Mouse (Mus musculus) G1E (cell line): ENCODE measurements around the gene Stim1. TPM values are rescaled to one million over a fixed set of nuclear protein-coding genes. Genes with fewer than 3 reads are reported as not detected.

ENCODE experiments used
- ATAC-seq: 2 replicates; pipeline ENCODE4 v1.8.0; 2016; ENCODE audit warnings: mild to moderate bottlenecking; ENCODE audit not compliant: insufficient number of reproducible peaks, poor library complexity, low FRiP score, severe bottlenecking; ENCODE audit errors: extremely low read depth
- DNase-seq: peaks from one replicate; pipeline ENCODE4 v3.0.0; 2012; ENCODE audit warnings: low spot score
- H3K27me3 ChIP-seq: 2 replicates; pipeline ENCODE4 v1.6.1; 2012; ENCODE audit warnings: mild to moderate bottlenecking, low read length, inconsistent platforms; ENCODE audit not compliant: insufficient read depth
- H3K36me3 ChIP-seq: replicated peaks from 2 replicates; pipeline ENCODE3; 2012; ENCODE audit warnings: mild to moderate bottlenecking, inconsistent platforms
- H3K4me1 ChIP-seq: 2 replicates; pipeline ENCODE4 v1.6.1; 2012; ENCODE audit warnings: low read depth, low read length, inconsistent platforms, mixed read lengths; ENCODE audit not compliant: insufficient read depth
- H3K4me3 ChIP-seq: 2 replicates; pipeline ENCODE4 v1.5.1; 2012; ENCODE audit warnings: low read depth, mild to moderate bottlenecking, inconsistent platforms, low read length, moderate library complexity, mixed read lengths
- H3K9me3 ChIP-seq: replicated peaks from 2 replicates; pipeline ENCODE4 v1.6.1; 2012; ENCODE audit warnings: inconsistent platforms
- CTCF ChIP-seq: IDR thresholded peaks from 2 replicates; pipeline ENCODE4 v1.5.1; 2012; ENCODE audit warnings: low read depth, low read length, inconsistent platforms, mixed read lengths
- GATA1 ChIP-seq: IDR thresholded peaks from 2 replicates; pipeline ENCODE4 v1.6.1; 2012; ENCODE audit warnings: borderline replicate concordance, low read length, inconsistent platforms, mixed read lengths
- GATA2 ChIP-seq: IDR thresholded peaks from 2 replicates; pipeline ENCODE4 v1.6.1; 2012; ENCODE audit warnings: low read depth, low read length, inconsistent platforms, borderline replicate concordance
- POLR2AphosphoS5 ChIP-seq: IDR thresholded peaks from 2 replicates; pipeline ENCODE4 v1.6.1; 2012; ENCODE audit warnings: low read depth, low read length, inconsistent platforms; ENCODE audit not compliant: insufficient replicate concordance
- TAL1 ChIP-seq: conservative IDR thresholded peaks from 2 replicates; pipeline ENCODE4 v1.6.1; 2012; ENCODE audit warnings: low read depth, low read length, inconsistent platforms, mixed read lengths
- polyA plus RNA-seq: library from polyadenylated mRNA; stranded (reverse); fragments of >175 nt; gene quantifications from 2 replicates; pipeline ENCODE4 v1.2.3, GENCODE M21; 2012
- total RNA-seq, 2 experiments: library from RNA; stranded (forward) in 1 of 2; stranded (reverse) in 1 of 2; fragments of 200-1000 nt in 1 of 2; fragments of >200 nt in 1 of 2; fragmentation: Nextera tagmentation in 1 of 2; gene quantifications; 2 replicates each; pipeline ENCODE4 v1.2.3; 2014 to 2017

Gene Stim1
- total and polyA plus RNA-seq, 3 experiments: 24.2 to 35.8 (median 27.3) TPM

DNA sequence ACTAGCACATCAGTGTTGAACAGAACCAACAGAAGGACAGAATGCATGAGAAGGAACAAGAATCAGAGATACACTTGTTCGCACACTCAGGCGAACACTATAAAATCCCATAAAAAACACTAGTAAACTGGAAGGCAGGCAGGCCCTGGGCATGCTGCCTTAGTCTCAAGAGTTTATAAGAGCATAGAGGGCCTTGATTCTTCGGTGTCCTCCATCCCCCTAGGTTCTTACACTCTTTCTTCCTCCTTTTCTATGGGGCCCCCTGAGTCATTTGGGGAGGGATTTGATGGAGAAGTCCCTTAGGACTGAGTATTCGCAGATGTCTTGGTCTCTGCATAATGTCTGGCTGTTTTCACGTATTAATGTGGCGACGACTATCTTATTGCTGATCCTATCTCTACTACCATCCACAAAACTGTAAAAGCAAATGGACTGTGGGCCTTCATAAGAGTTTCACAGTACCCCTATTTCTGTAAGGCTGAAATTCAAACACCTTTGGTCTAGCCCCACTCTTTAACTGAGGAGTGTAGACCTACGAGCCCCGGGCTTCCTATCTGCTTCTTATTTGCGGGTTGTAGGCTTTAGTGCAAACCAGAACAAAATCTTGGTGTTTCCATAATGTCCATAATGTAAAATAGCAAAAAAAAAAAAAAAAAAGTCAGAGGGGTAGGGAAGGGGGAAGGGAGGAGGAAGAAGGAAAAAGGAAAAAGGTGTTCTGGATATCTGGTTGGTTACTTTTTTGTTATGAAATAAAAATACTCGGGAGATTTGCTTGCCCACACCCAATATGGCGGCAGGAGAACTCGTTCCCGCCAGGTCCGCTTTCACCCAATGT lies 173.4 kb downstream of the Stim1 start:
- H3K4me3 ChIP-seq: peak overlapping the region; percentile 92; the same call in 1 of the 2 replicates
- ATAC-seq (no peak), DNase-seq (peak; percentile 15)
- H3K27me3 ChIP-seq: no peaks in the 10 kb centered on the region
- H3K9me3 ChIP-seq: no peaks in the 10 kb centered on the region
- peaks cover 28% of the 10 kb centered on the region for H3K36me3 ChIP-seq
- H3K4me1 ChIP-seq: peaks cover 27% of the 10 kb centered on the region
- TF ChIP-seq TAL1 (no peak), CTCF (no peak), POLR2AphosphoS5 (no peak), GATA1 (no peak), GATA2 (no peak)

DNA sequence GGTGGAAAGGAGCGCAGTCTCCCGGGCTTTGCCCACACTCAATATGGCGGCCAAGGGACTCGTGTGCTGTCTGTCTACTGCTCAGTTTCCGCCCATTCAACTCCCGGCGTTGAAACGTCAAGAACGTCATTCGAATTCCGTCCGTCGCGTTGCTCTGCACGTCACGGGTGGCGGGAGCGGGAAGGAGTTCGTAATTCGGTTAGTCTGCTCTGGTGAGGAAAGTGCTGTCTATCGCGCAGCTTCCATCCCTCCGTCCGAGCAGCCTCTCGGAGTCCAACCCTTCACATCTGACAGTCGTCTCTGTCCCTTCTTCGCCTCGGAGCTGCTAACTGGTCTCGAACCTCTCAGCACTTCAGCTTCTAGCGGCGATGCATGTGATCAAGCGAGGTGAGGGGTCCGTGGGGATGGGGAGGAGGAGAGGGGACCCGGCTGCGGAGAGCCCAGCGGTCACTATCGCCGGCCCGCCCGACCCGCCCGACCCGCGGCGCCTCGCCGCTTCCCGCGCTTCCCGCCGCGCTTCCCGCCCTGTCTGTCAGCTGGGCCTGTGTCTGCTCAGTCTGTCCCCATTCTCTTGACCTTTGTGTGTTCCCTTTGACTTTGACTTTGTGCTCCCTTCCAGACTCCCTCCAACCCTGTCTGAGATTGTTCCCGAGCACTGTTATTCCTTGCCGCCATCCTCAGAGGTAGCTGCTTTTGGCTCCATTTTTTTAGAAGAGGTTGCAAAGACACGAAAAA lies 174.2 kb downstream of the Stim1 start, which contains the start of gene Rrm1:
TSS of gene Rrm1 (plus strand) at position 39 of the 735 bp plus-strand sequence.
- Histone ChIP-seq H3K36me3 (peaks cover 29% of the 10 kb centered on the region), H3K27me3 (no peaks in the 10 kb centered on the region), H3K4me3 (peak within 1 kb of the TSS; percentile 92), H3K9me3 (no peaks in the 10 kb centered on the region), H3K4me1 (peaks cover 28% of the 10 kb centered on the region)
- DNase-seq (peak; percentile 87), ATAC-seq (peak; percentile 94)
- TF ChIP-seq POLR2AphosphoS5 (no peak), GATA2 (no peak), GATA1 (no peak), TAL1 (no peak), CTCF (no peak)

DNA sequence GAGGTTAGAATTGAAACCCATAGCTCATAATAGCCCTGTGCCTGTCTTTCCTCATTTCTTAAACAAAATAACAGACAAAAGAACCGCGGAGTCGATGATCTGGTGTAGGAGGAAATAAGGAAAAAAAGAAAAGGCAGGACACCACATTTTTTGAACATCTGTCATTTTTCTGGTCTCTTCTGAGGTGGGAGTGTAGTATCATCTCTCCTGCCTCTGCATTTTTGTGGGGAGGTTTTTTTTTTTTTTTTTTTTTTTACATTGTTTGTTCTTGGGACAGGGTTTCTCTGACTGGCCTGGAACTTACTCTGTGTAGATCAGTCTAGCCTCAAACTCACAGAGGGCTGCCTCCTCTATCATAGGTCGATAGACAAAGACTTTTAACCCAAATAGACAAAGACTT lies 174.8 kb downstream of the Stim1 start:
- H3K4me1 ChIP-seq: peaks cover 28% of the 10 kb centered on the region
- TF ChIP-seq GATA1 (no peak), TAL1 (no peak), GATA2 (no peak), POLR2AphosphoS5 (no peak), CTCF (no peak)

DNA sequence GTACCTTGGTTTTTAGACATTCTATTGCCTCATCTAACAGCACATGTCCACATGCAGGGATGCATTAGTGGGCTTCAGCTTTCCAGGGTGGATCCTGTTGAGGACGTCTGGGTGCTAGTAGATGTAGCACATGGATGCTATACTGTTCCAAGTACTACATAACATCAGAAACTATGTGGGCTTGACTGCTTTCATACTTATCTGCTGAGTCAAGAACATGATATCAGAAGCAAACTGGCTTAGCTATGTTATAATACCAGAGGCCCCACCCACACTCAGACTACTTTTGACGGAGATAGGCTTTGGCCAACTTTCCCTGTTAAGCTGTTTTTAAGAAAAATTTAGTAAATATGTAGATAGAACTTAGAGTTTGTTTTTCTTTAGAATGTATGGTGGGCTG lies 176.7 kb downstream of the Stim1 start:
- ATAC-seq (no peak), DNase-seq (peak; percentile 14)
- no peaks in the 10 kb centered on the region for H3K27me3 ChIP-seq
- peak overlapping the region; percentile 62; the same call in 1 of the 2 replicates for H3K4me3 ChIP-seq
- no peaks in the 10 kb centered on the region for H3K9me3 ChIP-seq
- H3K4me1 ChIP-seq: peaks cover 28% of the 10 kb centered on the region
- TF ChIP-seq GATA1: no peak
- TF ChIP-seq POLR2AphosphoS5: no peak
- TF ChIP-seq GATA2: no peak
- TF ChIP-seq TAL1: no peak
- no peak for TF ChIP-seq CTCF
- peaks cover 48% of the 10 kb centered on the region for H3K36me3 ChIP-seq

More for the DNA sequence above, 174.8 kb downstream of the Stim1 start:
- Histone ChIP-seq H3K36me3 (peaks cover 31% of the 10 kb centered on the region), H3K4me3 (peak overlapping the region; percentile 92), H3K9me3 (no peaks in the 10 kb centered on the region), H3K27me3 (no peaks in the 10 kb centered on the region)
- ATAC-seq (no peak), DNase-seq (no peak)

DNA sequence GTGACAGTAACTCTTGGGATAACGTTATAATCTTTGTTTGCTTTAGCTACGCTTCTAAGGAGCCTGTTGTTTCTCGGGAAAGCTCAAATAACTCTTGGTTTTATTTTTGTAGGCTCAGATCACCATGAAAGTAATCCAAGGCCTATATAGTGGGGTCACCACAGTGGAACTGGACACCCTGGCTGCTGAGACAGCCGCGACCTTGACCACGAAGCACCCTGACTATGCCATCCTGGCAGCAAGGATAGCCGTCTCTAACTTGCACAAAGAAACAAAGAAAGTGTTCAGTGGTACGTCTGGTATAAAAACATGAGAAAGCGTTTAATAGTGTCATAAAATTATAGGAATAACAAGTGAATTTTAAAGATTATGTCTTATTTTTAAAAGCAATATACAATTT lies 178.8 kb downstream of the Stim1 start:
- no peaks in the 10 kb centered on the region for H3K9me3 ChIP-seq
- no peak for TF ChIP-seq POLR2AphosphoS5
- no peak for TF ChIP-seq GATA1
- no peak for TF ChIP-seq TAL1
- TF ChIP-seq GATA2: no peak
- no peak for TF ChIP-seq CTCF
- no peak for DNase-seq
- no peaks in the 10 kb centered on the region for H3K27me3 ChIP-seq
- ATAC-seq: no peak
- H3K36me3 ChIP-seq: peaks cover 69% of the 10 kb centered on the region
- H3K4me3 ChIP-seq: no peak overlapping the region
- H3K4me1 ChIP-seq: peaks cover 22% of the 10 kb centered on the region

GRCm38 (mm10) chr7:102458618-102459380 lies 191.2 kb downstream of the Stim1 start:
- Histone ChIP-seq H3K9me3 (no peaks in the 10 kb centered on the region), H3K4me1 (peaks cover 18% of the 10 kb centered on the region), H3K27me3 (no peaks in the 10 kb centered on the region), H3K36me3 (peaks cover 92% of the 10 kb centered on the region), H3K4me3 (no peak overlapping the region)
- ATAC-seq (no peak), DNase-seq (no peak)
- TF ChIP-seq POLR2AphosphoS5: no peak
